Mouse (Mus musculus): Measurements from ENCODE around the gene Fam173b. TPM values are rescaled to one million over a fixed set of nuclear protein-coding genes. Genes with fewer than 3 reads are reported as not detected.

Fam173b gene
- polyA plus RNA-seq, 1 experiment: 8.4 TPM

DNA sequence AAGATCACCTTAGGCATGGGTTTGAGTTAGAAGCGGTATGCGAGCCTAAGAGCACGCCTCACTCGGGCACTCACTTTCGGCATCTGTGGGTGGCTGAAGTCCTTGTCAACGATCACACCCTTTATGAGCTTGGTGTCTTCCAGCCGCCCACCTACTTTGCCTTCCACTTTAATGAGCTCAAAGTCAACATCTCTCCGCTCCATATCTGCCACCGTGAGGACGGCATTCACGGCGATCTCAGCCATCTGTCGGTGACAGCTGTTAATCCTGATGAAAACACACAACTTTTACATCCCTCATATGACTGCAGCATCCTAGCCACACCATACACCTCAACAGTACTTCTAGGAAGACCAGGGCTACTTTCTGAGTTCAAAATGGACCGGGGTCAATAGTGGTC lies 7.4 kb upstream of the Fam173b start:
- DNase-seq: no peak
- no peak overlapping the region for H3K27ac ChIP-seq (ENCODE audit: control insufficient read depth, insufficient read depth, low read length)
- no peak for TF ChIP-seq CTCF (IDR thresholded peaks at IDR 0.05; ENCODE audit: borderline replicate concordance, control insufficient read depth, extremely low read depth, insufficient read depth, low read length, poor library complexity)
- no peak for TF ChIP-seq POLR2A (IDR thresholded peaks at IDR 0.05; ENCODE audit: control insufficient read depth, extremely low read depth, insufficient read depth, low read length, poor library complexity)
- H3K4me1 ChIP-seq (replicated peaks; ENCODE audit: control insufficient read depth, insufficient read depth, low read length): 0 out of 2 replicates have a peak, but pooled peaks cover 2% of the 10 kb centered on the region
- peaks cover 71% of the 10 kb centered on the region for H3K36me3 ChIP-seq (ENCODE audit: control insufficient read depth, insufficient read depth, low read length)
- H3K27me3 ChIP-seq (ENCODE audit: control insufficient read depth, insufficient read depth, low read length): no peaks in the 10 kb centered on the region
- H3K4me3 ChIP-seq (ENCODE audit: control insufficient read depth, insufficient read depth, low read length): no peak overlapping the region
- WGBS: 97% methylated on average over 14 of the region's 14 CpGs

DNA sequence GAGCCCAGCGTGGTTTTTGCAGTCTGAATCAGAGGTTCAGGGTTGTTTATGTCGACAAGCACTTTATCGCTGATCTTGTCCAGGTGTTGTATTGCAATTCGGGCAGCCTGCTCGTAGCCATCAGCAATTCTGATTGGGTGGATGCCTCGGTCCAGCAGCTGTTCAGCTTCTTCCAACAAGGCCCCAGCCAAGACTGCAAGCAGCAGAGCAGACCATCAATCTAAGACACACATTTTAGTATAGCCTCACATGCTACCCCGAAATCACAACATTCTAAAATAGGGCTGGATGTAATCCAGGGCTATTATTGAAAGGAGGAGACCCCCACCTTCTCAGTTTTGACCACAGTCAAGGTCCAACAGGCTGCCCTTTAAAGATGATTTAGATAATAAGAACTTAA lies 6.0 kb upstream of the Fam173b start:
- no peak for DNase-seq
- no peak for TF ChIP-seq POLR2A (IDR thresholded peaks at IDR 0.05; ENCODE audit: control insufficient read depth, extremely low read depth, insufficient read depth, low read length, poor library complexity)
- no peak for TF ChIP-seq CTCF (IDR thresholded peaks at IDR 0.05; ENCODE audit: borderline replicate concordance, control insufficient read depth, extremely low read depth, insufficient read depth, low read length, poor library complexity)
- Histone ChIP-seq H3K27ac (ENCODE audit: control insufficient read depth, insufficient read depth, low read length) (no peak overlapping the region), H3K36me3 (ENCODE audit: control insufficient read depth, insufficient read depth, low read length) (peaks cover 59% of the 10 kb centered on the region), H3K4me1 (replicated peaks; ENCODE audit: control insufficient read depth, insufficient read depth, low read length) (peaks cover 8% of the 10 kb centered on the region), H3K4me3 (ENCODE audit: control insufficient read depth, insufficient read depth, low read length) (no peak overlapping the region), H3K27me3 (ENCODE audit: control insufficient read depth, insufficient read depth, low read length) (no peaks in the 10 kb centered on the region)
- 91% methylated on average over 7 of the region's 7 CpGs for WGBS

DNA sequence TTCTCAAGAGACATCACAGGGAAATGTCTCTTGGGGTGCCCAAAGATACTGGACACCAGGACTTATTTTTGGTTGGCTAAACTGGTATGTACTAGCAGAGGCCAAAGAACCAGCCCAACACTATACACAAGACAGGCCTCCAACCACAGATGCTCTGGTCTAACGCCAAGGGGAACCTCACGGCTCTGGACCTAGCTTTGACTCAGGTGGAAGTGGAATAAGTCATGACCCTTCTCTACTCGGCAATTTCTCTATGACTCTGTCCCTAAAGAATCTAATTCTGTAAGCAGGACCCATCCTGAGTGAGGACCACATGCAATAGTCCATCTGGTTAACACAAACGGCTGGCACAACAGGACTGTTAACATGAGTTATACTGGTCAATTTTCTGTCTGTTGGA lies 1.8 kb upstream of the Fam173b start:
- Histone ChIP-seq H3K4me1 (replicated peaks; ENCODE audit: control insufficient read depth, insufficient read depth, low read length) (peaks cover 12% of the 10 kb centered on the region), H3K36me3 (ENCODE audit: control insufficient read depth, insufficient read depth, low read length) (peaks cover 17% of the 10 kb centered on the region), H3K4me3 (ENCODE audit: control insufficient read depth, insufficient read depth, low read length) (no peak overlapping the region), H3K27me3 (ENCODE audit: control insufficient read depth, insufficient read depth, low read length) (no peaks in the 10 kb centered on the region), H3K27ac (ENCODE audit: control insufficient read depth, insufficient read depth, low read length) (no peak overlapping the region)
- TF ChIP-seq CTCF (IDR thresholded peaks at IDR 0.05; ENCODE audit: borderline replicate concordance, control insufficient read depth, extremely low read depth, insufficient read depth, low read length, poor library complexity): no peak
- TF ChIP-seq POLR2A (IDR thresholded peaks at IDR 0.05; ENCODE audit: control insufficient read depth, extremely low read depth, insufficient read depth, low read length, poor library complexity): no peak
- WGBS: 30% methylated on average over 4 of the region's 4 CpGs
- DNase-seq: no peak

DNA sequence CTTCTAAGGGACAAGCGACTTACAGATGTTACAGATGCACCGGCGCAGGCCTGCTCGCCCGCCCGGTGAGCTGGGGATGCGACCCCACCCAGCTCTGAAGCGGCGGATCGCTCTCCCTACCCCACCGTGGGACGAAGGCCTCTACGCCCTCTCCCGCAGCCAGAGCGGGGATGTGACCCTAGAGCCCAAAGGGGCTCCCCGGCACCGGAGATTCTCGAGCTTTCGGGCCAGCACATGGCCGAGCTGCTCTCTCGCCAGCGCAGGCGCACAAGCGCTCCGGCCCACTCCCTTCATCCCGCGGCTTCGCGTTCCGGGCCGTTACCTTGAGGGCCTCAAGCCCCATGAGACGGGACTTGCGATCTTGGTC lies 390 bp upstream of the Fam173b start:
- no peak for DNase-seq
- peak overlapping the region; percentile 28; the same call in 1 of the 2 replicates for H3K27ac ChIP-seq (ENCODE audit: control insufficient read depth, insufficient read depth, low read length)
- H3K27me3 ChIP-seq (ENCODE audit: control insufficient read depth, insufficient read depth, low read length): no peaks in the 10 kb centered on the region
- WGBS: under 1% methylated on average over 33 of the region's 33 CpGs
- peak overlapping the region; percentile 83 for H3K4me3 ChIP-seq (ENCODE audit: control insufficient read depth, insufficient read depth, low read length)
- peaks cover 12% of the 10 kb centered on the region for H3K4me1 ChIP-seq (replicated peaks; ENCODE audit: control insufficient read depth, insufficient read depth, low read length)
- TF ChIP-seq POLR2A (IDR thresholded peaks at IDR 0.05; ENCODE audit: control insufficient read depth, extremely low read depth, insufficient read depth, low read length, poor library complexity) (no peak), CTCF (IDR thresholded peaks at IDR 0.05; ENCODE audit: borderline replicate concordance, control insufficient read depth, extremely low read depth, insufficient read depth, low read length, poor library complexity) (no peak)
- peaks cover 4% of the 10 kb centered on the region for H3K36me3 ChIP-seq (ENCODE audit: control insufficient read depth, insufficient read depth, low read length)

DNA sequence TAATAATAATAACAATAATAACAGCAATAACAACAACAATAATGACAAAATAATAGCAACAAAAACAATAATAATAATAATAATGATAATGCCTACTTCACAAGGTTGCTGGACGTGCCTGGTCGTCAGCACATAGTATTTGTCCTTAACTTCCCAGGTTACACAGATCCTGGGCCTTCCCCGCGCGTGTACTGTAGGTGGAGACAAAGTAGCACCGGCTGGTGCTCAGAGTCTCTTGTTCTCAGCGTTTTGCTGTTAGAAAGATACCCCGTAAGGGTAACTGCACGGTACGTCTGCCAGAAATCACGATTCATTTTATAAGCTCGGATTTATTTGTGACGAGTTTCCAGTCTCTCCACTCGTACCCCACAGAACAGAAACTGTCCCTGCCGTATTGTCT lies 774 bp downstream of the Fam173b start:
- H3K4me1 ChIP-seq (replicated peaks; ENCODE audit: control insufficient read depth, insufficient read depth, low read length): peaks cover 12% of the 10 kb centered on the region
- TF ChIP-seq POLR2A (IDR thresholded peaks at IDR 0.05; ENCODE audit: control insufficient read depth, extremely low read depth, insufficient read depth, low read length, poor library complexity) (no peak), CTCF (IDR thresholded peaks at IDR 0.05; ENCODE audit: borderline replicate concordance, control insufficient read depth, extremely low read depth, insufficient read depth, low read length, poor library complexity) (no peak)
- H3K36me3 ChIP-seq (ENCODE audit: control insufficient read depth, insufficient read depth, low read length): no peaks in the 10 kb centered on the region
- DNase-seq: peak; percentile 67
- no peaks in the 10 kb centered on the region for H3K27me3 ChIP-seq (ENCODE audit: control insufficient read depth, insufficient read depth, low read length)
- no peak overlapping the region for H3K27ac ChIP-seq (ENCODE audit: control insufficient read depth, insufficient read depth, low read length)
- H3K4me3 ChIP-seq (ENCODE audit: control insufficient read depth, insufficient read depth, low read length): peak overlapping the region; percentile 18; the same call in 1 of the 2 replicates
- 1% methylated on average over 15 of the region's 15 CpGs for WGBS

DNA sequence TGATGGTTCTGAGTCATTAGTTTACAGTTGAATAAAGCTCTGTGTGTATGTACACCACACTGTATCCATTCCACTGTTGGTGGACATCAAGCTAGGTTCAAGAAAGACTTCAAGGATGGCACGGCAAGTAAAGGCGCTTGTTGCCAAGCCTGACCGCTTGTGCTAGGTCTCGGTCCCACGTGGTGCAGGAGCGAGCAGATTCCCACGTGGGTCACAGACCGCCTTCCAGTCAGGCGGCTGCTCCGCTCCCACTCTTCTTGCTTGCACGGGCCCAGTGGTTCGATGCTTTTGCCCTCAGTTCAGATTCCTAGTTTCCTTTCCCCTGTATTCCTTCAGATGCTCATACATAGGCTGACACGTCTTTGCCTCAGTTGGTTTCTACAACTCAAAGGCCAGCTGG lies 1.5 kb downstream of the Fam173b start:
- Histone ChIP-seq H3K4me1 (replicated peaks; ENCODE audit: control insufficient read depth, insufficient read depth, low read length) (peaks cover 12% of the 10 kb centered on the region), H3K27me3 (ENCODE audit: control insufficient read depth, insufficient read depth, low read length) (no peaks in the 10 kb centered on the region), H3K36me3 (ENCODE audit: control insufficient read depth, insufficient read depth, low read length) (no peaks in the 10 kb centered on the region), H3K27ac (ENCODE audit: control insufficient read depth, insufficient read depth, low read length) (no peak overlapping the region), H3K4me3 (ENCODE audit: control insufficient read depth, insufficient read depth, low read length) (no peak overlapping the region)
- no peak for TF ChIP-seq POLR2A (IDR thresholded peaks at IDR 0.05; ENCODE audit: control insufficient read depth, extremely low read depth, insufficient read depth, low read length, poor library complexity)
- no peak for TF ChIP-seq CTCF (IDR thresholded peaks at IDR 0.05; ENCODE audit: borderline replicate concordance, control insufficient read depth, extremely low read depth, insufficient read depth, low read length, poor library complexity)
- no peak for DNase-seq
- WGBS: 93% methylated on average over 13 of the region's 13 CpGs

DNA sequence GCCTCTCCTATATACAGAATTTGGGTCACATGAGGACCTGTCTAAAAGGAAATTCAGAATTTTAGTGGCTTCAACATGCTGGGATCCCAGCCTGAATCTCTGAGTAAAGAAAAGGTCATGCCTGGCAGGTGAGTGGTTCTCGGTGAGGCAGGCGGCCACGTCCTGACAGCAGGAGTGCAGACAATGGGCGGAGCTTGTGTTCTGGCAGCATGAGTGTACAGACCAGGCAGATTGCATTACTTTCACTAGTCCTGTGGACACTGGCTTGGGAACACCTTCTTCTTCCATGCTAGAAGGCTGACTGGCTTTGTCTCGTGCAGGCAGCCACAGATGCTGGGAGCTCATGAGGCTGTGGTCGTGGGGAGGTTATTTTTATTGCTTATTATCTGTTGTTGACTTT lies 5.2 kb downstream of the Fam173b start:
- no peaks in the 10 kb centered on the region for H3K36me3 ChIP-seq (ENCODE audit: control insufficient read depth, insufficient read depth, low read length)
- no peak overlapping the region for H3K4me3 ChIP-seq (ENCODE audit: control insufficient read depth, insufficient read depth, low read length)
- WGBS: 88% methylated on average over 6 of the region's 6 CpGs
- DNase-seq: no peak
- H3K27ac ChIP-seq (ENCODE audit: control insufficient read depth, insufficient read depth, low read length): no peak overlapping the region
- H3K4me1 ChIP-seq (replicated peaks; ENCODE audit: control insufficient read depth, insufficient read depth, low read length): no peaks in the 10 kb centered on the region; the same call in 1 of the 2 replicates
- no peaks in the 10 kb centered on the region for H3K27me3 ChIP-seq (ENCODE audit: control insufficient read depth, insufficient read depth, low read length)
- no peak for TF ChIP-seq CTCF (IDR thresholded peaks at IDR 0.05; ENCODE audit: borderline replicate concordance, control insufficient read depth, extremely low read depth, insufficient read depth, low read length, poor library complexity)
- no peak for TF ChIP-seq POLR2A (IDR thresholded peaks at IDR 0.05; ENCODE audit: control insufficient read depth, extremely low read depth, insufficient read depth, low read length, poor library complexity)

Measured in thymus, adult 2 months (tissue).